Mouse (Mus musculus) liver, postnatal 0 days (tissue): Measurements from ENCODE around the gene Trabd2b. TPM values are rescaled to one million over a fixed set of nuclear protein-coding genes. Genes with fewer than 3 reads are reported as not detected.

Source experiments
- ATAC-seq: fragments of 200-750 bp; cut with Nextera tagmentation; 2 replicates; pipeline ENCODE4 v1.8.0; 2017; ENCODE audit warnings: mild to moderate bottlenecking, moderate library complexity
- DNase-seq: peaks from one replicate; pipeline ENCODE4 v3.0.0-alpha.2; 2016
- H3K27ac ChIP-seq: fragments of 300-500 bp; sonication (generic); 2 replicates; pipeline ENCODE4 v1.5.1; 2014; ENCODE audit warnings: antibody characterized with exemption, moderate library complexity, mild to moderate bottlenecking, low read depth
- H3K27me3 ChIP-seq: fragments of 300-500 bp; sonication (generic); 2 replicates; pipeline ENCODE4 v1.6.1; 2014; ENCODE audit warnings: low read length, control low read depth, mixed read lengths; ENCODE audit not compliant: insufficient read depth
- H3K36me3 ChIP-seq: fragments of 300-500 bp; sonication (generic); replicated peaks from 2 replicates; pipeline ENCODE4 v1.6.1; 2014; ENCODE audit warnings: mild to moderate bottlenecking, control low read depth, low read length, moderate library complexity, mixed read lengths; ENCODE audit not compliant: insufficient read depth
- H3K4me1 ChIP-seq: fragments of 300-500 bp; sonication (generic); 2 replicates; pipeline ENCODE4 v1.6.1; 2014; ENCODE audit warnings: antibody characterized with exemption, mild to moderate bottlenecking, control low read depth; ENCODE audit not compliant: insufficient read depth
- H3K4me2 ChIP-seq: fragments of 300-500 bp; sonication (generic); 2 replicates; pipeline ENCODE4 v1.6.1; 2014; ENCODE audit warnings: low read depth, mild to moderate bottlenecking, low read length, moderate library complexity, mixed read lengths
- H3K4me3 ChIP-seq: fragments of 300-500 bp; sonication (generic); 2 replicates; pipeline ENCODE4 v1.5.1; 2014; ENCODE audit warnings: low read depth, low read length
- H3K9ac ChIP-seq: fragments of 300-500 bp; sonication (generic); replicated peaks from 2 replicates; pipeline ENCODE4 v1.6.1; 2014; ENCODE audit warnings: mild to moderate bottlenecking, moderate library complexity
- H3K9me3 ChIP-seq: fragments of 300-500 bp; sonication (generic); 2 replicates; pipeline ENCODE4 v1.6.1; 2016; ENCODE audit warnings: mild to moderate bottlenecking, control low read depth, low read length, mixed read lengths
- CTCF ChIP-seq: sonication (generic); IDR thresholded peaks from 2 replicates; pipeline ENCODE4 v1.5.1; 2016; ENCODE audit warnings: antibody characterized with exemption, low read depth
- EP300 ChIP-seq: IDR thresholded peaks from 2 replicates; pipeline ENCODE4 v1.6.1; 2016; ENCODE audit warnings: antibody characterized with exemption, low read depth, mild to moderate bottlenecking
- WGBS: fragments of 180-500 bp; shearing (Covaris S2); extraction: QIAGEN DNeasy Blood & Tissue Kit; methylation state at CpG from one replicate; pipeline ENCODE4 v1.1.7; 2014; ENCODE audit not compliant: insufficient replicate concordance; 5-methylcytosine and 5-hydroxymethylcytosine counted together
- polyA plus RNA-seq: library from polyadenylated mRNA; unstranded; fragments of >200 nt; fragmentation: Nextera tagmentation; extraction: Ambion mirVana; gene quantifications from 2 replicates; pipeline ENCODE4 v1.2.1, GENCODE M21; 2015

Trabd2b gene
- polyA plus RNA-seq, 1 experiment from 2014 or later, result 0.06 TPM

GRCm38 (mm10) chr4:114365595-114365994, 40.9 kb upstream of the Trabd2b start:
- no peak overlapping the region for H3K27ac ChIP-seq
- ATAC-seq (no peak), DNase-seq (no peak)

GRCm38 (mm10) chr4:114367005-114367404, 39.5 kb upstream of the Trabd2b start:
- no peak for ATAC-seq
- no peak for DNase-seq

More at GRCm38 (mm10) chr4:114365595-114365994, 40.9 kb upstream of the Trabd2b start:
- no peak overlapping the region for H3K4me3 ChIP-seq
- no peaks in the 10 kb centered on the region for H3K4me1 ChIP-seq
- no peaks in the 10 kb centered on the region for H3K9me3 ChIP-seq
- H3K9ac ChIP-seq, result no peak overlapping the region
- H3K27me3 ChIP-seq, result no peaks in the 10 kb centered on the region
- H3K36me3 ChIP-seq, result no peaks in the 10 kb centered on the region
- no peak overlapping the region for H3K4me2 ChIP-seq
- no peak for TF ChIP-seq EP300
- TF ChIP-seq CTCF, result no peak

GRCm38 (mm10) chr4:114367840-114368239, 38.7 kb upstream of the Trabd2b start:
- Histone ChIP-seq H3K27ac (no peak overlapping the region), H3K27me3 (no peaks in the 10 kb centered on the region), H3K4me1 (no peaks in the 10 kb centered on the region), H3K4me3 (no peak overlapping the region), H3K4me2 (no peak overlapping the region), H3K9ac (no peak overlapping the region), H3K9me3 (no peaks in the 10 kb centered on the region), H3K36me3 (no peaks in the 10 kb centered on the region)
- DNase-seq (no peak), ATAC-seq (no peak)
- no peak for TF ChIP-seq CTCF
- TF ChIP-seq EP300, result no peak
- 47% methylated on average over 7 of the region's 7 CpGs for WGBS

More at GRCm38 (mm10) chr4:114367005-114367404, 39.5 kb upstream of the Trabd2b start:
- no peak overlapping the region for H3K4me3 ChIP-seq
- H3K36me3 ChIP-seq, result no peaks in the 10 kb centered on the region
- no peak overlapping the region for H3K4me2 ChIP-seq
- no peak overlapping the region for H3K9ac ChIP-seq
- H3K9me3 ChIP-seq, result no peaks in the 10 kb centered on the region
- H3K4me1 ChIP-seq, result no peaks in the 10 kb centered on the region
- no peaks in the 10 kb centered on the region for H3K27me3 ChIP-seq
- H3K27ac ChIP-seq, result no peak overlapping the region
- TF ChIP-seq CTCF (no peak), EP300 (no peak)
- WGBS, result 62% methylated on average over 2 of the region's 2 CpGs

GRCm38 (mm10) chr4:114369591-114369990, 36.9 kb upstream of the Trabd2b start:
- H3K27me3 ChIP-seq, result no peaks in the 10 kb centered on the region
- no peaks in the 10 kb centered on the region for H3K36me3 ChIP-seq
- TF ChIP-seq CTCF (no peak), EP300 (no peak)
- no peaks in the 10 kb centered on the region for H3K9me3 ChIP-seq
- DNase-seq, result no peak
- ATAC-seq, result no peak
- H3K4me1 ChIP-seq, result no peaks in the 10 kb centered on the region
- H3K4me3 ChIP-seq, result no peak overlapping the region
- no peak overlapping the region for H3K4me2 ChIP-seq
- H3K9ac ChIP-seq, result no peak overlapping the region
- WGBS, result 42% methylated on average over 2 of the region's 2 CpGs
- H3K27ac ChIP-seq, result no peak overlapping the region

- Histone ChIP-seq H3K9me3 (no peaks in the 10 kb centered on the region), H3K27me3 (no peaks in the 10 kb centered on the region), H3K9ac (no peak overlapping the region), H3K4me1 (no peaks in the 10 kb centered on the region), H3K36me3 (no peaks in the 10 kb centered on the region), H3K27ac (no peak overlapping the region), H3K4me2 (no peak overlapping the region), H3K4me3 (no peak overlapping the region)
- ATAC-seq (no peak), DNase-seq (no peak)
- TF ChIP-seq CTCF (no peak), EP300 (no peak)
Measured at GRCm38 (mm10) chr4:114370935-114371715, 35.4 kb upstream of the Trabd2b start.

- H3K36me3 ChIP-seq, result no peaks in the 10 kb centered on the region
- no peaks in the 10 kb centered on the region for H3K9me3 ChIP-seq
- 75% methylated on average over 3 of the region's 3 CpGs for WGBS
- H3K4me1 ChIP-seq, result no peaks in the 10 kb centered on the region
- H3K27me3 ChIP-seq, result no peaks in the 10 kb centered on the region
- no peak overlapping the region for H3K4me2 ChIP-seq
- DNase-seq (no peak), ATAC-seq (no peak)
- no peak for TF ChIP-seq EP300
- TF ChIP-seq CTCF, result no peak
- H3K4me3 ChIP-seq, result no peak overlapping the region
- H3K27ac ChIP-seq, result no peak overlapping the region
- H3K9ac ChIP-seq, result no peak overlapping the region
Measured at GRCm38 (mm10) chr4:114372699-114373098, 33.8 kb upstream of the Trabd2b start.

- Histone ChIP-seq H3K9me3 (no peaks in the 10 kb centered on the region), H3K4me1 (no peaks in the 10 kb centered on the region), H3K4me2 (no peak overlapping the region), H3K4me3 (no peak overlapping the region), H3K27me3 (no peaks in the 10 kb centered on the region), H3K36me3 (no peaks in the 10 kb centered on the region), H3K9ac (no peak overlapping the region), H3K27ac (no peak overlapping the region)
- TF ChIP-seq CTCF, result no peak
- ATAC-seq (no peak), DNase-seq (no peak)
- WGBS, result 67% methylated on average over 1 of the region's 1 CpGs
Measured at GRCm38 (mm10) chr4:114374330-114374729, 32.2 kb upstream of the Trabd2b start.
